Mouse (Mus musculus) spleen, adult 2 months (tissue): Measurements from ENCODE around the gene Rap1gap.

Experiments used
- CTCF ChIP-seq: fragments of 200-500 bp; IDR thresholded peaks from 2 replicates; pipeline ENCODE4 v1.5.1; 2011; ENCODE audit warnings: mild to moderate bottlenecking, inconsistent platforms; ENCODE audit not compliant: insufficient read depth, insufficient read length, insufficient replicate concordance; ENCODE audit errors: extremely low read depth
- POLR2A ChIP-seq: fragments of 200-500 bp; IDR thresholded peaks from 2 replicates; pipeline ENCODE4 v1.6.1; 2011; ENCODE audit warnings: low read depth, low read length, inconsistent platforms

GRCm38 (mm10) chr4:137642101-137642500, 22.4 kb upstream of the Rap1gap start:
- TF ChIP-seq CTCF (no peak), POLR2A (no peak)
